Mouse (Mus musculus): ENCODE results near the gene Nupr1l.

Nupr1l gene

DNA sequence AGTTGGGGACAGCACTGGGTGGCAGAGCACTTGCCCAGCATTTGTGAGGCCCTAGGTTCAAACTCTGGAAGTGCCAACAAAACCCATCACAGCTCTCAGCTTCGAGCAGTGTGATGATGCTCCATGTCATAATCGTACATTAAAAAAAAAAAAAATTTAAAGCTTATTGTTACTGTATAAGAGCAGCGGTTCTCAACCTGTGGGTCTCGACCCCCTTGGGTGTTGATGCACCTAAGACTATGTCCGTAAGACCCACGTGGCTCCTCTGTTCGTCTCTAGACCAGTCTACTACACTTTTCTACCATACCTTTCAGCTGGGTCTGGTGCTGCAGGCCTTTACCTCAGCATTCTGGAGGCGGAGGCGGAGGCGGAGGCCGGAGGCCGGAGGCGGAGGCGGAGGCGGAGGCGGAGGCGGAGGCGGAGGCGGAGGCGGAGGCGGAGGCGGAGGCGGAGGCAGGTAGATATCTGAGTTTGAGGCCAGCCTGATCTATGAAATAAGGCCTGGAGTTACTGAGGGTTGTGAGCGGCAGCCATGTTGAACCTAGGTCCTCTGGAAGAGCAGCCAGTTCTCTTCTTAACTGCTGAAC lies 9.8 kb downstream of the Nupr1l start:
- no peak for DNase-seq

DNA sequence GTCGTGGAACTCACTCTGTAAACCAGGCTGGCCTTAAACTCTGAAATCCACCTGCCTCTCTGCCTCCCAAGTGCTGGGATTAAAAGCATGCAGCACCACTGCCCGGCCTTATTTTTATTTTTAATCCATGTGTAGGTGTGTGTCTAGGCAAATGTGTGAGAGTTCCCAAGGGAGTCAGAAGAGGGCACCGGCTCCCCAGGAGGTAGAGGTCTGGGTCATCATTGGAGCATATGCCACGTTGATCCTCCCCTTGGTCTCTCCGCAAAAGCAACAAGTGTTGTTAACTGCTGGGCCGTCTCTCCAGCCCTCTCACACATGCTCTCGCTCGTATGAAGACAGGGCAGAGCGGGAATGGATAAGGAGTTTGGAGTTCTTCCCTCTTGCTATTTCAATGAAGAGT lies 10.4 kb downstream of the Nupr1l start:
- no peak for DNase-seq

DNA sequence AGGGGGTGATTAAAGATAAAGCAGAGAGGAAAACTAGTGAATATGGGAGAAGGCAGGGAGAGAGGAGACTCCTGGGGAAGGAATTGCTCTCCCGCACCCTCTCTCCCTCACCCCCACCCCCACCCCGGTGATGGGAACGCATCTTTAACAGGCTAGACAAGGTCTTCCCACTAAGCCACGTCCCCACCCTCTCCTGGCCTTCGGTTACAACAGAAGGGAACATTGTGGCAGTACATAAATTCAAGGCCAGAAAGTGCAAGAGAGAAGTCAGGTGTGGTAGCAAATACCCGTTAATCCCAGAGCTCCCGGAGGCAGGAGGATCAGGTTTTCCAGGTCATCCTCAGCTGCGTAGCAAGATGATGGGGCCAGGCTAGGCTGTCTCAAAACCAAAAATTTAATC lies 11.0 kb downstream of the Nupr1l start:
- DNase-seq, result no peak

DNA sequence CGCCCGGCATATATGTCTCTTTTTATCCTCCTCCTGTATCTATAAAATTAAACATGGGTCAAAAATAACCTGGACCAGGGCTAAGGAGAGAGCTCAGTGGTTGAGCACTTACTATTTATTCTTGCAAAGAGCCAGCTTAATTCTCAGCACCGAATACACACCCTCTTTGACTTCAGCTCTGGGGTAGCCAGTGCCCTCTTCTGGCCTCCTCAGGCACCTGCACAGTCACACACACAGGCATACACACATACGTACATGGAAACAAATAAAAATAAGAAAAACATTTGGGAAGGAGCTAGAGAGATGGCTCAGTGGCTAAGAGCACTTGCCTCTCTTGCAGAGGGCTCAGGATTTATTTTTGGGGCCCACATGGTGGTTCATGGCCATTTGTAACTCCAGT lies 13.6 kb downstream of the Nupr1l start:
- DNase-seq, result no peak

DNA sequence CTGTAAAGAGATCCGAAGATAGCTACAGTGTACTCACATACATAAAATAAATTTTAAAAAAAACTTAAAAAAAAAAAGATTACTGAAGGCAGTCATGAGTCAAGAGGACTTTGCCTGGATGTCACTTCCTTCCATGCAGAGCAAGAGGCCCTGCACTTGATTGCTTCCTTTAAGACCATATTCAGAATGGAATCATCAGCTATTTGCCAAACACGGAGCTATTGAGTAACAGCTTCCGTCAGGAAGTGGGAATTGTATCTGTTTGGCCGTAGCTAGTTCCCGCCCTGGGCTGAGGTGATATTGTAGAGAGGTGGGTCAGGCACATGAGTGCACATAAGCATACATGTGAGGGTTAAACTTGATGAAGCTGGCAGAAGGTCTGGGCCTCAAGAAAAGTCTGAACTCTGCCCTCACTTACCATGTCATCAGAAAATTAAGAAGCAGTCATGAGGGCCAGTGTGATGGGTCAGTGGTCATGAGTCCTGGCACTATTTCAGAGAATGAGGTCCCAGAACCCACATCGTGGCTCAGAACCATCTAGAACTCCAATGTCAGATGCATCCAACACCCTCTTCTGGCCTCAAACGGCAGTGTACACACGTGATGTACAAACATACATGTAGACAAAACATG lies 16.6 kb downstream of the Nupr1l start:
- DNase-seq, result no peak

DNA sequence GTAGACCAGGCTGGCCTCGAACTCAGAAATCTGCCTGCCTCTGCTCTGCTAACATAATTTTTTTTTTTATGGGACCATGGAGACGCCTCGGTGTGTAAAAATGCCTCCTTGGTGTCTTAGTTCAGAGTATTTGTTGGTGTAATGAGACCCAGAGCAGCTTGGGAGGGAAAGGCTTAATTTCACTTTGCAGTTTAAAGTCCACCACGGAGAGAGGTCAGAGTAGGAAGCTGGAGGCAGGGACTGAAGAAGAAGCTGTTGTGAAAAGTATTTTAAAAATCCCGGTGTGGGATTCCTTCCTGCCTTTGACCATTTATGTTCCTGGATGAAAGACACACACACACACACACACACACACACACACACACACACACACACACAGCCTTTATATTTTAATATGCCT lies 17.6 kb downstream of the Nupr1l start:
- DNase-seq, result no peak

DNA sequence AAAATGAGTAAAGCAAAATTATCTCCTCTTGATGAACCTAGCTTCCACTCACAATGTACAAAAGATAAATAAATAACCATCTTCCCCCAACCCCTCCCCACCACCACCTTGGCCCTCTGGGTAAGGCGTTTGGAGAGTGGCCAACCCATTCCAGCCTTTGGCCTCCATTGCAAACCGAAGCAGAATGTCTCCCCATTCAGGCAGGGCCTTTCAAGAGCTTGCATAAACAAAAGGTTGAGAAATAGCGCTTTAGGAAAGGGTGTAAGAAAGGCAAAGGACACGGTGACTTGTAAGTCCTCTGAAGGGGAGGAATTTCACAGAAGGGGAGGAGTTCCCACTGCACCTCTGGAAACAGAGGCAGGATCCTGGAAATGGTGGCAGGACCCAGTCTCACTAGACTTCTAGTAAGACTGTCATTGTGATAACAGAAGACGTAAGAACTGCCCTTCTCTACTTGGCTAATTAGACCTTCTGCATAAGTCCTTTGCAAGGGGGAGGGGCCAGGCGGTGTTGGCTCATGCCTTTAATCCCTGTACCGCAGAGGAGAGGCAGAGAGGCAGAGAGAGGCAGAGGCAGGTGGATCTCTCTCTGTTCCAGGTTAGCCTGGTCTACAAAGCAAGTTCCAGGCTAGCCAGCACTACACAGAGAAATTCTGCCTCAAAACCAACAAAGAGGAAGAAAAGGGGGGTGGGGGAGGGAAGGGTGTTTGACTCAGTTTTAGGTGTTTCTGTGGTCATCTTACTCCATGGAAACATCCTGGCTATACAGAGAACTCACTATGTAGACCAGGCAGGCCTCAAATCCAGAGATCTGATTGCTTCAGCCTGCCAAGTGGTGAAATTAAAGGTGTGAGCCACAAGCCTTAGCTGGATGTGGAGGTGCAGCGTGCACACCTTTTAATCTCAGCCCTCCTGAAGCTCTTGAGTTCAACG lies 21.9 kb downstream of the Nupr1l start:
- DNase-seq, result peak; percentile 63

DNA sequence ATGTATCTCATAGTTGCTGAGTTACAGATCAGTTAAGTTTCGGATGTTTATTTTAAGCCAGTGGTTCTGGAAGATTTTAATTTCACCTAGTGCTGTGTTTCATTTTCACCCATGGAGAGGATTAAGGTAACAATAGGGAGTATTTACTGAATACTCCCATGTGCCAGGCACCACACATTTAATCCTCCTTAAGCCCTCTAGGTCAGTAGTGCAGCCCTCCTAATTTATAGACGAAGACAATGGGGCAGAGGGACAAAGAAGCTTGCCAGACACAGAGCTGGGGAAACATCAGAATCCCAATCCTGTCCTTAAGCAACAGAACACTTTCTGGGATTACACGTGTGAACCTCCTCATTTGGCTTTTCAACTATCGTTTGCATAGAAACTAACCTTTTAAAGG lies 28.6 kb downstream of the Nupr1l start:
- DNase-seq, result no peak

DNA sequence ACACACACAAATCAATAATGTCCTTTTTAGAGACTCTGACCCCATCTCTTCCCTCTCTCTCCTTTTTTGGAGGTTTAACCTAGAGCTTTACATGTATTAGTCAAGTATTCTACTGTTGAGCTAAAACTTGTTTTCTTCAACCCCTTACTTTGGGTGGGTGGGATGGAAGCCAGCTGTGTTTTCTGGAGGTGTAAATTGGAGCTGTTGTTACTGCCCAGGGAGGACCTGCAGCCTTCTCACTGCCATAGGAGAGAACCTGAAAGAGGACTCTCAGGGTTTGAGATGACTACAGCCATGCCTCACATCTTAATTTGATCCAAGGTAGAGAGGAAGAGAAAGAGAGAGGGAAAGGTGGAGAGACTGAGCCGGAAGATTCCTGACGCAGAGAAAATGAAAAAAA lies 31.9 kb downstream of the Nupr1l start:
- no peak for DNase-seq

DNA sequence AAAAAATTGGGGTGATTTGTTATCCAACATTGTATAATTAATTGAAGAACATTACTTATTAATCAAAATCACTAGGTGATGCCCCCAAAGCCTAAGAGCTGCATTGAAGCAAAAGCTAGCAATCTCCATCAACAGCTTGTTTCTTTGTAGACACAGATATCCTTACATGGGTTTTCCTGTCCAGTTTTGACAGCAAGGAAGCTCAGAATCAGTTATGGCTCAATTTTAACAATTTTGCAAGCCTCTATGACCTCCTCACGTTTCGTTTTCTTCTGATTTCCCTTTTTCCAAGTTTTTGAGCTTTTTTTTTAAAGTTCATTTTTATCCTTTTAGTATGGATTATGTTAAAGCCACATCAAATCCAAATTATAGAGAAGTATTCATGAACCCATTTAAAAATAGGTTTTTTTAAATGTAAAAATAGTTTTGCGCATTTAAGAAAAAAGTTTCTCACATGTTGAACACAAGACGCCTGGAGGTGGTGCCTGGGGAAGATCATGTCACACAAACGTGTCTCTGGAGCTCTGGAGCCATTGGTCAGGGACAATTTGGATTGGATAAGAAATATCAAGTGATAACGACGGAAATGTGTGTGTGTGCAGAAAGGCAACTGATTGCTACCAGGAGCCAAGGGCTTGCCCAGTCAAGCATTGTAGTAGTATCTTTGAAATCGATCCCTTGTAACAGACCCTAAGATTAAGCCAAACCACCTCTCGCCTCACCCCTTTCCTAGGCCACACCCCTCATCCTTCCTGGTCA lies 32.6 kb downstream of the Nupr1l start:
- no peak for DNase-seq

DNA sequence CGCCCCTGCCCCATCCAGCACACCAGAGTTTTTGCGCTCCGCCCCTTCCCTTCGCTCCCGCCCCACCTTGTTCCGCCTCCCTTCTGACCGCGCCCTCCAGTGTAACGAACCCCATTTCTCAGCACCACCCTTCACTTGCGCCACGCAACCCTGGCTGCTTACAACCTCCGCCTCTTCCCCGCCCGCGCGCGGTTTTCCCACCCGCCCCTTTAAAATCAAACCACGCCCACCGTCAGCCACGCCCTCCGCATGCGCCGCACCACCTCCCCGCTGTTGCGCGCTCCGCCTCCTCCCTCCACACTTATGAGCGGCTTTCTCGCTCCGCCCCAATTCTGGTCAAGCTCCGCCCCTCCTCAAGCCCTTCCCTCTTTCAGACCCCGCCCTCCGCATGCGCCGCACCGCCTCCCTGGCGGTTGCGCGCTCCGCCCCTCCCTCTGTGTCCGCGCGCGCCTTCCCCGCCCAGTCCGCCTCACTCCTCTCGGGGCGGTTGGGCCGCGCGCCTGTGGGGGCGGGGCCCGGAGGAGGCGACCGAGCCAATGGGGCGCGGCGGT lies 33.2 kb downstream of the Nupr1l start, which contains the start of gene Vkorc1l1:
Vkorc1l1 (plus strand) TSS at position 476 of the 551 bp plus-strand sequence.
- DNase-seq, result peak; percentile 99

DNA sequence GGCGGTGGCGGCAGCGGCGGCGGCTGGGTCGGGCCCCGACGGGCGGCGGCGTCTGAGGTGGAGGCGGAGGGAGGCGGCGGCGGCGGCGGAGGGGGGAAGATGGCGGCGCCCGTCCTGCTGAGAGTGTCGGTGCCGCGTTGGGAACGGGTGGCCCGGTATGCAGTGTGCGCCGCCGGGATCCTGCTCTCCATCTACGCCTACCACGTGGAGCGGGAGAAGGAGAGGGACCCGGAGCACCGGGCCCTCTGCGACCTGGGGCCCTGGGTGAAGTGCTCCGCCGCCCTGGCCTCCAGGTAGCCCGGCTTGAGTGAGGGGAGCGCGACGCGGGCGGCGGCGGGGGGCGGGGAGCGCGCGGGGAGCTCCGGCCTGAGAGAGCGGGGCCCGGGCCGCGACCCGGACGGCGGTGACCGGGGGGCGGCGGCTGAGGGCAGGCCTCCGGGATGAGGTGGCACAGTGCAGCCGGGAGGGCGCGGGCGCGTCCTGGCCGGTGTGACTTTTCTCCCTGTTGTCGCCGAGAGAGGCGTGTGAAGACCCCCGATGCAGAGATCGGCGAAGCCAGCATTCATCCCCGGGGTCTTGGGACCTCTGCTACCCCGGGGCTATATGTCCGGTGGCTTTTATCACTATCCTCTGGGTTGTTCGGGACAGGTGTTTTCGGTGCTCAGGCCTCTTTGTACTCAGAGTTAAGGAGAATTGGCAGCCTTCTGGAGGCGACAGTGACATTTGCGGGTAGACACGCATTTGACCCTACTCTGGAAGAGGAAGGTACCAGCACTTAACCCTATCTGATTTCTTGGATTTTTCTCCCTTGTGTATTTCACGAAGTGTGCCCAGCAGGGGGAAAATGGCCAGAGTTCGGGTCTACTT lies 34.0 kb downstream of the Nupr1l start:
- DNase-seq, result peak; percentile 17

DNA sequence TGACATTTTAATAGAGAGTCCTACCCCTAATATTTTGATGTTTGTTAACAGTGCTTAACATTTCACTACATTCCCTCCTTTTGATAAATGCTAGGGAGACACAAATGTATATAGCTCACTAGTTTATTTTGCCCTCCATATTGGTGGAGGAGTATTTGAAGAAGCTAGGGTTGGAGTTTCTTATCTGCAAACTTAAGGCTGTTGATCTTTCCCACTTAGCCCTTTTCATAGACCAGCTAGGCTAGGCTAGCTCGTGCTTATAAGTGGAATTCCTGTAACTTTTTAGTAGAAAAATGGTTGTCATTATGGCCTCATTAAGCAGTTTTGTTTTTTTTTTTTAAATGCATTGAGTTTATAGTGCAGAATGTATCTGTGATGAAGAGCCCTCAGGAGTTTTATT lies 35.1 kb downstream of the Nupr1l start:
- no peak for DNase-seq

DNA sequence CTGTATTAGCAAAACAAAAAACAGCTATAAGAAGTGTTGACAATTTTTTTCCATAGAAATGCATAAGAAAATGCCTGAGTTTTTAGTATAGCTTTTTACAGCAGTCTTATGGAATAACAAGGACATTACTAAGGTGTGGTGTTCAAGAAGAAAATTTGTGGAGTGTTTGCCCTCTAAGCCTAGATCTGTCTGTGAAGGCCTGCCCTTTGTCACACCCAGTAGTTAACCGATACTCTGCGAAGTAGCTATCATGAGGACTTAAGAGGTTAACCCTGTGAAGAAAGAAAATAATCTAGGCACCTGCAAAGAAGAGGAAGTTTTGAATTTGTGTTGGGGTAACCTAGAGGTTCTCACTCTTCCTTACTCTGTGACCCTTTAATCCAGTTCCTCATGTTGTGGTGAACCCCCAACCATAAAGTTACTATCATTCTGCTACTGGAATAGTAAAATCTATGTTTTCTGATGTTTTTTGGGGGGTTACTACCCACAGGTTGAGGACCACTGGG lies 39.2 kb downstream of the Nupr1l start:
- no peak for DNase-seq

DNA sequence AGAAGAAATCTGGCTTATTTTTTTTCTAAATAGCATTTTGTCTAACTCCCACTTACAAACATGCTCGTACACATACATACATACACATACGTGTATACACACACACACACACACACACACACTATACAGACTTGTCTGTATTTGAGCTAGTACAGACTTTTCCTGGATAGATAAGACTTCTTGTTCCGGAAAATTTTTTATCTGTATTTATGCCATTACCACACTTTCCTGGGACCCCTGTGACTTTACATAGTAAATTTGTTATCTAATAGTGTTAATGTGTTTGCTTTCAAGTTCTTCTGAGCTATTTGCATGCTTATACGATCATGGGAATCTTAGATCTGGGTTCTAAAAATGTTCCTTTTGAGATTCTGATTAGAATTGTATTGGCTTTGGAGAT lies 43.8 kb downstream of the Nupr1l start:
- no peak for DNase-seq

DNA sequence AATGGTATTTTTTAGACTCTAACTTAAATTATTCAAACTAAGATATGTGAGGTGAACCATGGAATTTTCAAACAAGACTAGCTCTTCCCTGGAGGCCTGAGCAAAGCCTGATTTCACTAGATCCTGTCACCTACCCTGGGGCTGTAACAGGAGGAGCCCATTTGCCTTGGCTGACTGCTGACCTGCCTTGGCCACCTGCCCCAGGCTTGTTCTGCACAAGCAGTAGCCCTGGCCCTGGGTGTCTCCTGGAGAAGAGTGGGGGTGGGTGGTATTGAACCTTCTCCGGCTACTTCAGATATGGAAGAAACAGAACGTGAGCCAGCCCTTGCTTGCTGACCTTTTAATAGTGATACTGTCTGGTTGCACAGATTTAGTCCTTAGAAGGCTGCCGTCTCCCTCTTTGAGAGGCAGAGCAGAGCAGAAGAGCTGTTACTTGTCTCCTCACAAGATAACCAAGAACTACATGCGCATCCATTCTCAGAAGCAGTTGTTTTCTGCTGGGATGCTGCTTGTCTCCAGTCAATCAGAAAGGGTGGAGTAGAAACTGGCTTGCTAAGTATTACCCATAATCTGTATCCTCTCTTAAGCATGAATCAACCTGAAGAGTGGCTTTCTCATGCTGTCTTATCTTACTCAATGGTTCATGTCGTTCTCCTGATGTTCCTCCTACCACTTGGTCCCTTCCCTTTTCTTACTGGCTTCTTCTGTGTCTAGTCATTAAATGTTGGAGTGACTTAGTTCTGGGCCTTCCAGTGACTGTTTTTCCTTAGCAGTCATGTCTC lies 46.3 kb downstream of the Nupr1l start:
- no peak for DNase-seq

DNA sequence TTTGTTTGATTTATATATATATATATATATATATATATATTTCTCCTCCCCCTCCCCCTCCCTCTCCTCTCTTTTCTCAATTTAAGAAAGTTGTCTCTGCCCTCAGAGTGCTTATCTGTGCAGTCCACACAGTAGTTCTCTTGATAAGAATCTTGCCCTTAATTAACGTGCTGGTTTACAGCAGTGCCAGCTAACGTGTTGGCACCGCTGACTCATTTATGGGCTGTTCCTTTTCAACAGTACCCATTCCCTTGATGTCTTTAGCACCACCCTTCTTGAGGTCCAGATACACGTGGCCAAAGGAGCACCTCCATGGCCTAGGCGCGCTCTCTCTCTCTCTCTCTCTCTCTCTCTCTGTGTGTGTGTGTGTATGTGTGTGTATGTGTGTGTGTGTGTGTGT lies 47.5 kb downstream of the Nupr1l start:
- no peak for DNase-seq

DNA sequence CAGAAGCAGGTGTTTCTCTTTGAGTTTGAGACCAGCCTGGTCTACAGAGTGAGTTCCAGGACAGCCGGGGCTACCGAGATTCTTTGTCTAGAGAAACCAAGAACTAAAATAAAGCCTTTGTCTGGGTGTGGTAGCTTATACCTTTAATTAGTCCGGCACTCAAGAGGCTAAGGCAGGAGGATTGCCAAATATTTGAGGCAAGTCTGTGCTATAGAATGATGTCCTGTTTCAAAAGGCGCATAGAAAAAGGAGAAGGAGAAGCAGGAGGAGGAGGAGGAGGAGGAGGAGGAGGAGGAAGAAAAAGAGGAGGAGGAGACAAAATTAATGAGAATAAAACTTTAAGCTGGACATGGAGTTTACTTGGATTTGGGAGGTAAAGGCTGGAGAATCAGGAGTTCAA lies 54.9 kb downstream of the Nupr1l start:
- DNase-seq, result no peak
